Mouse (Mus musculus): ENCODE results near the gene Vmn1r151.
"Not testable (repeated sequence)": the region's sequence is repeated elsewhere in the genome, so short reads cannot be mapped to it uniquely, and the experiment has no call there.

Gene Vmn1r151

DNA sequence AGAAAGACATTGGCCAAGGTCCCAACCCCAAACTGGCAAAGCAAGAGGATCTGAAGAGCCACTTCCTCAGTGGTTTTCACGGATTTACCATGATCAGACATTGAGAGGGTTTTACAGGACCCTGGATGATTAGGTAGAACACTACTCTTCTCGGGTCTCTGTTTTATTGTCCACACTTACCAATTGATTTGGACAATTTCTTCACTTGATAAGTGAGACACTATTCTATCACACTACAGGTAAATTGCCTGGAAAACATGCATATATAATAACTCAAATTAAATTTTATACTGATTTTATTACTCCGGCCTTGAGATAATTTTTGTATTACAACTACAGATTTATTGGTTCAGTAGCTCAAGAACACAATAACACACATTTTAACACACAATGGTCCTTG is at the start of gene Vmn1r151:
Vmn1r151 (minus strand) TSS at position 101 of the 400 bp plus-strand sequence.
- DNase-seq, result not testable (repeated sequence)

DNA sequence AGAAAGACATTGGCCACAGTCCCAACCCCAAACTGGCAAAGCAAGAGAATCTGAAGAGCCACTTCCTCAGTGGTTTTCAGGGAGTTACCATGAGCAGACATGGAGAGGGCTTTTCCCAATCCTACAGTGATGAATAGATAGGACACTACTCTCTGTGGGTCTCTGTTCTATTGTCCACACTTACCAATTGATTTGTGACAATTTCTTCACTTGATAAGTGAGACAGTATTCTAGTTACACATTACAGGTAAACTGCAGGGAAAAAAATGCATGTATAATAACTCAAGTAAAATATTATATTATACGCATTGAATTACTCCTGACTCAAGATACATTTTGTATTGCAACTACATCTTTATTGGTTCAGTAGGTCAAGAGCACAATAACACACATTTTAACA is 35.3 kb upstream of the Vmn1r151 start, which contains the start of gene Gm8677:
Gm8677 (minus strand) TSS at position 101 of the 400 bp plus-strand sequence.
- DNase-seq, result not testable (repeated sequence)

DNA sequence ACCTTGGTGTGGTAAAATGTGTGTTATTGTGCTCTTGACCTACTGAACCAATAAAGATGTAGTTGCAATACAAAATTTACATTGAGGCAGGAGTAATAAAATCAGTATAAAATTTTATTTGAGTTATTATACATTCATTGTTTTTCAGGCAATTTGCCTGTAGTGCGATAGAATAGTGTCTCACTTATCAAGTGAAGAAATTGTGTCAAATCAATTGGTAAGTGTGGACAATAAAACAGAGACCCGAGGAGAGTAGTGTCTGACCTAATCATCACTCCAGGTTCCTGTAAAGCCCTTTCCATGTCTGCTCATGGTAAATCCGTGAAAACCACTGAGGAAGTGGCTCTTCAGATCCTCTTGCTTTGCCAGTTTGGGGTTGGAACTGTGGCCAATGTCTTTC is 23.2 kb upstream of the Vmn1r151 start, which contains the start of gene Vmn1r152:
Vmn1r152 (plus strand) TSS at position 301 of the 400 bp plus-strand sequence.
- DNase-seq, result not testable (repeated sequence)

DNA sequence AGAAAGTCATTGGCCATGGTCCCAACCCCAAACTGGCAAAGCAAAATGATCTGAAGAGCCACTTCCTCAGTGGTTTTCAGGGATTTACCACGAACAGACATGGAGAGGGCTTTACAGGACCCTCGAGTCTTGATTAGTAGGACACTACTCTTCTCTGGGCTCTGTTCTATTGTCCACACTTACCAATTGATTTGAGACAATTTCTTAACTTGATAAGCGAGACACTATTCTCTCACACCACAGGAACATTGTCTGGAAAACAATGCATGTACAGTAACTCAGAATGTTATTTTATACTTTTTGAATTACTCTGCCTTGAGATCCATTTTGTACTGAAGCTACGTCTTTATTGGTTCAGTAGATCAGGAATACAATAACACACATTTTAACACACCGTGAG is 35.5 kb downstream of the Vmn1r151 start, which contains the start of gene Gm10665:
Gm10665 (minus strand) TSS at position 101 of the 400 bp plus-strand sequence.
- DNase-seq, result not testable (repeated sequence)

Measured in thymus, postnatal 36 days (tissue).